Mouse (Mus musculus) E14TG2a.4 (cell line): ENCODE results near the gene Tma16.

Experiments used
- CTCF ChIP-seq: conservative IDR thresholded peaks from 2 replicates; pipeline ENCODE4 v1.5.1; 2014; ENCODE audit warnings: low read length
- NANOG ChIP-seq: IDR thresholded peaks from 2 replicates; pipeline ENCODE4 v1.6.1; 2014; ENCODE audit warnings: borderline replicate concordance, low read length, mixed read lengths
- POU5F1 ChIP-seq: IDR thresholded peaks from 2 replicates; pipeline ENCODE4 v1.6.1; 2014; ENCODE audit warnings: low read length, borderline replicate concordance

- TF ChIP-seq CTCF (no peak), POU5F1 (no peak), NANOG (no peak)
These were observed 47.9 kb downstream of the Tma16 start for GRCm38 (mm10) chr8:66438468-66438867.
